Mouse (Mus musculus) myocyte (in vitro differentiated cells): ENCODE measurements around the gene Dennd4a. TPM values are rescaled to one million over a fixed set of nuclear protein-coding genes. Genes with fewer than 3 reads are reported as not detected.

Source experiments
- H3K27me3 ChIP-seq: one replicate; pipeline ENCODE4 v1.6.1; 2011; ENCODE audit not compliant: control insufficient read depth, insufficient read depth, insufficient read length
- H3K36me3 ChIP-seq: one replicate; pipeline ENCODE4 v1.6.1; 2011; ENCODE audit not compliant: control insufficient read depth, insufficient read depth
- H3K4me2 ChIP-seq: one replicate; pipeline ENCODE4 v1.6.1; 2011; ENCODE audit warnings: low read depth, control low read depth
- H3K4me3 ChIP-seq: one replicate; pipeline ENCODE4 v1.5.1; 2011; ENCODE audit warnings: mild to moderate bottlenecking, control low read depth, moderate library complexity
- H3K79me2 ChIP-seq: one replicate; pipeline ENCODE4 v1.6.1; 2011; ENCODE audit not compliant: control insufficient read depth, insufficient read depth
- H3ac ChIP-seq: one replicate; pipeline ENCODE4 v1.6.1; 2011; ENCODE audit not compliant: control insufficient read depth, insufficient read length
- CEBPB ChIP-seq: IDR thresholded peaks from 2 replicates; pipeline ENCODE4 v1.6.1; 2011; ENCODE audit warnings: mild to moderate bottlenecking, moderate library complexity; ENCODE audit not compliant: poor library complexity, insufficient read depth, severe bottlenecking
- E2F4 ChIP-seq: IDR thresholded peaks from one replicate; pipeline ENCODE4 v1.6.1; 2011; ENCODE audit warnings: mild to moderate bottlenecking, control low read depth, moderate library complexity; ENCODE audit not compliant: insufficient read depth
- MAX ChIP-seq: IDR thresholded peaks from one replicate; pipeline ENCODE4 v1.6.1; 2011; ENCODE audit warnings: low read depth, mild to moderate bottlenecking, control low read depth
- MYOD1 ChIP-seq, 3 experiments: IDR thresholded peaks; one replicate each; pipeline ENCODE4 v1.6.1; 2011; ENCODE audit warnings: control low read depth in 2 of 3, low read depth in 2 of 3, mild to moderate bottlenecking in 2 of 3, moderate library complexity in 1 of 3; ENCODE audit not compliant: insufficient read length in 2 of 3, control insufficient read depth in 1 of 3
- MYOG ChIP-seq, 3 experiments: IDR thresholded peaks; one replicate each; pipeline ENCODE4 v1.6.1; 2011; ENCODE audit warnings: control low read depth in 2 of 3, low read depth in 2 of 3, mild to moderate bottlenecking in 2 of 3; ENCODE audit not compliant: insufficient read length in 2 of 3, control insufficient read depth in 1 of 3, insufficient read depth in 1 of 3
- POLR2A ChIP-seq: IDR thresholded peaks from one replicate; pipeline ENCODE4 v1.6.1; 2011; ENCODE audit warnings: low read depth, mild to moderate bottlenecking, control low read depth, moderate library complexity; ENCODE audit not compliant: insufficient read length
- POLR2AphosphoS2 ChIP-seq: IDR thresholded peaks from one replicate; pipeline ENCODE4 v1.6.1; 2011; ENCODE audit warnings: low read depth, control low read depth; ENCODE audit not compliant: insufficient read length
- REST ChIP-seq: IDR thresholded peaks from one replicate; pipeline ENCODE4 v1.6.1; 2011; ENCODE audit warnings: mild to moderate bottlenecking, control low read depth, moderate library complexity; ENCODE audit not compliant: insufficient read depth, insufficient read length
- SRF ChIP-seq: IDR thresholded peaks from one replicate; pipeline ENCODE4 v1.6.1; 2011; ENCODE audit warnings: low read depth; ENCODE audit not compliant: control insufficient read depth, insufficient read length
- TCF12 ChIP-seq: IDR thresholded peaks from one replicate; pipeline ENCODE4 v1.6.1; 2011; ENCODE audit warnings: mild to moderate bottlenecking, control low read depth; ENCODE audit not compliant: poor library complexity, insufficient read depth, severe bottlenecking
- TCF3 ChIP-seq: IDR thresholded peaks from one replicate; pipeline ENCODE4 v1.6.1; 2011; ENCODE audit warnings: low read depth, control low read depth; ENCODE audit not compliant: insufficient read length
- USF1 ChIP-seq: IDR thresholded peaks from one replicate; pipeline ENCODE4 v1.6.1; 2011; ENCODE audit warnings: low read depth, mild to moderate bottlenecking, control low read depth, moderate library complexity
- polyA plus RNA-seq: library from polyadenylated mRNA; unstranded; fragments of >200 nt; fragmentation: generic; extraction: Trizol; gene quantifications from one replicate; pipeline ENCODE4 v1.2.1, GENCODE M21; 2012; ENCODE audit warnings: missing spikeins

The Dennd4a gene
- polyA plus RNA-seq, 1 experiment: 5.0 TPM

DNA sequence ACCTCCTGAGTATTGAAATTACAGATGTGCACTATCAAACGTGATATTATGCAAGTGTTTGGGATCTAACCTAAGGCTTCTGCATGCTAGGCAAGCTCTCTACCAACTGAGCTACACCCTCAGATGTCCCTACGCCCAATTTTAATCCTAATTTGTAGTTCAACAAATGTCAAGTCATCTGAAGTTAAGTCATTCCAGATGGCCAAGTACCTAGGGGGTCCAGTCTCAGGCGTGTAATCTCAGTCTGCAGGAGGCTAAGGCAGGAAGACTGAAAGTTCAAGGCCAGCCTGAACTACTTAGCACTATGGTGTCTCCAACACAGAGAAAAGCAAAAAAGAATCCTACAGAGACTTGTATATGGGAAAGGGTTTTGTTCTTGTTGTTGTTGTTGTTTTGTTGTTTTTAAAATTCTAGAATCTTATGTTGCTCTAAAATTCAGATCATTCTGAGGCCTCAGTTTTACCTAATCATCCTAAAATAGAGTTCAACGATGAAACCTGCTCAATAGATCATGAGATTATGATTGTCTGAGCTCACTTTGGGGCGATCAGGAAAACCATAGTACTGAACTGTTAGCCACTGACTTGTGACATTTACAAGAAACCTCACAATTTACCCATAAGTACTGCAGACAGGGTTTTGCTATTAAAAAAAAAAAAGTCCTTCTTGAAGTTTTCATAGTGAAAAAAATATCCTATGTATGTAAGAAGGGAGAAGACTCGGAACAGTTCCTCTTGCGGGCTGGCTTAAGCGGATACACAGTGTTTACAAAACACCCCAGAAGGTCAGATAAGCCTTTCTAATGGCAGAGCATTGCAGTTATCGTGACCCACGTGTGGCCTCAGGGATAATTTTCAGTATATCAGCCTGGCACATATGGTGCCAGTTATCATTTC is 18.5 kb upstream of the Dennd4a start:
- H3K27me3 ChIP-seq: no peaks in the 10 kb centered on the region
- H3K4me2 ChIP-seq: no peak overlapping the region
- TF ChIP-seq TCF12 (no peak), MAX (no peak), MYOD1 (IDR thresholded peaks at IDR 0.05; ENCODE audit: control insufficient read depth in 1 of 3, insufficient read length in 2 of 3, low read depth in 2 of 3) (no peak), POLR2A (no peak), CEBPB (no peak), MYOG (IDR thresholded peaks at IDR 0.05; ENCODE audit: control insufficient read depth in 1 of 3, insufficient read depth in 1 of 3, insufficient read length in 2 of 3, low read depth in 2 of 3) (no peak), POLR2AphosphoS2 (no peak), REST (no peak), TCF3 (no peak), USF1 (no peak), E2F4 (no peak), SRF (no peak)
- H3K4me3 ChIP-seq: no peak overlapping the region
- no peaks in the 10 kb centered on the region for H3K36me3 ChIP-seq
- no peaks in the 10 kb centered on the region for H3K79me2 ChIP-seq
- no peak overlapping the region for H3ac ChIP-seq

DNA sequence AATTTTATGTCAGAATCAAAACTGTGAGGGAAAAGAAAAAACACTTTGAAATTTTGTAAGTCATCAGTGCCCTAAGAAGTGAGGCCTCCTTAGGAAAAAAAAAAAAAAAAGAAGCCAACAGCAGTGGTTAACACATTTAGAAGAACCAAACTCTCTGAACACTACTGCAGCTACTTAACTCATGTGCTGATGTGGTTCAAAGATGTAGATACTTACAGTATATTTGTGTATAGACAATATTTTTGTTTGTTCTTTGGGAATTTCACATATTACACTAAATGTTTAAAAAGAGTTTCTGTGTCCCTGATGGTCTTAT is 17.9 kb upstream of the Dennd4a start:
- Histone ChIP-seq H3K4me3 (no peak overlapping the region), H3K4me2 (no peak overlapping the region), H3ac (no peak overlapping the region), H3K79me2 (no peaks in the 10 kb centered on the region), H3K27me3 (no peaks in the 10 kb centered on the region), H3K36me3 (no peaks in the 10 kb centered on the region)
- TF ChIP-seq USF1: no peak
- TF ChIP-seq E2F4: no peak
- no peak for TF ChIP-seq TCF12
- TF ChIP-seq SRF: no peak
- no peak for TF ChIP-seq POLR2AphosphoS2
- TF ChIP-seq MYOD1 (IDR thresholded peaks at IDR 0.05; ENCODE audit: control insufficient read depth in 1 of 3, insufficient read length in 2 of 3, low read depth in 2 of 3): no peak

DNA sequence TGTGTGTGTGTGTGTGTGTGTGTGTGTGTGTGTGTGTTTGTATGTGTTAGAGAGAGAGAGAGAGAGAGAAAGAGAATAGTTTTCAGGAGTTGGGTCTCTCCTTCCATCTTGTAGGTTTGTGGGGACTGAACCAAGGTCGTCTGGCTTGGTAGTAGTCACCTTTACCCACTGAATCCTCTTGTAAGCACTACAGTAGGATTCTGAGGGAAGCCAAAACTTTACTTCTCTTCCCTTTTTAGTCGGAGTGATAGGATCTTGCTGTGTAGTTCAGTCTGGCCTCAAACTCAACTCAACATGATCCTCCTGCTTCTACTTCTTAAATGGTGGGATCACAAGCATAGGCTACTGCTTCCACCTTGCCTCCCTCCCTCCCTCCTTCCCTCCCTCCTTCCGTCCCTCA is 17.3 kb upstream of the Dennd4a start:
- no peaks in the 10 kb centered on the region for H3K36me3 ChIP-seq
- no peaks in the 10 kb centered on the region for H3K79me2 ChIP-seq
- no peaks in the 10 kb centered on the region for H3K27me3 ChIP-seq
- no peak overlapping the region for H3K4me3 ChIP-seq
- TF ChIP-seq MYOG (IDR thresholded peaks at IDR 0.05; ENCODE audit: control insufficient read depth in 1 of 3, insufficient read depth in 1 of 3, insufficient read length in 2 of 3, low read depth in 2 of 3) (no peak), POLR2AphosphoS2 (no peak), POLR2A (no peak), E2F4 (no peak), MAX (no peak), SRF (no peak), CEBPB (no peak), USF1 (no peak), MYOD1 (IDR thresholded peaks at IDR 0.05; ENCODE audit: control insufficient read depth in 1 of 3, insufficient read length in 2 of 3, low read depth in 2 of 3) (no peak), REST (no peak), TCF3 (no peak), TCF12 (no peak)
- H3K4me2 ChIP-seq: no peak overlapping the region
- H3ac ChIP-seq: no peak overlapping the region

DNA sequence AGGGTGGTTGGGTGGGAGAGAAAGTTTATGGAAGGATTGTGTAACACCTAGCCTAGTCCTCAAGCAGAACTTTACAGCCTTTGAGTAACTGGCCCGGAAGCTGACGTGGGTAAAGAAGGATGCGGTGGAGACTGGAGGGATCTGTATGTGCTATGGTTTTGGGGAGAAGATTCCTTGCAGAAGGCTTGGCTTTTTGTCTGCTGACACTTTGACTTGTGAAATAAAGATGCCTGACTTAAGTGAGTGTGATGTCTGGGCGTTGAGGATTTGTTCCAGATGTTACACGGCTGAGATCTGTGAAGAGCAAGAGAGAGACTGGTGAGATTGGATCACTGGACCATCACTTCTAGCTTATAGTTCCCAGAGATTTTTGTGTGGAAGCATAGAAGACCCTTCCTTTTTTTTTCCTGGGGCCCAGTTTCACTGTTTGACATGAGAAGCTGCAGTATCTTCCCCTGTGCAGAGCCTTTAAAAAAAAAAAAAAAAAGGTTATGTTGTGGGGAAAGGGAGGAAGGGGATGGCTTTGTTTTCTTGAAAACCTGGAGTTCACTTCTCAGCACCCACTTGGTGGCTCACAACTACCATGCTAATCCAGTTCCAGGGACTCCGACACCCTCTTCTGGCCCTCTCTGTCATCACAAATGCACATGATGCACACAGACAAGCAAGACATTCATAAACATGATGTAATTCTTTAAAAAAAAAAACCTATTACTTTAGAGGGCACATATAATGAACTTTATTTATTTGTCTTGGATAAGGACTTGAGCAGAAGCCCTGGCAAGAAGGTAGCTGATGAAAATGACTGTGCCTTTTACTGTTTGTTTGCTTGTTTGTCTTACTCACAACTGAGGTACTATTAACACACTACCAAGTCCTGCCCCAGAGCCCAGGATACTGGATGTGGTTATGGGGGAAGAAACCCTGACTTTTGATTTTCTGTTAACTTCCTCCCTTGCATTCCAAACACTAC is 16.4 kb upstream of the Dennd4a start:
- Histone ChIP-seq H3K4me3 (no peak overlapping the region), H3K36me3 (no peaks in the 10 kb centered on the region), H3K4me2 (no peak overlapping the region), H3ac (no peak overlapping the region), H3K79me2 (no peaks in the 10 kb centered on the region), H3K27me3 (no peaks in the 10 kb centered on the region)
- no peak for TF ChIP-seq MAX
- no peak for TF ChIP-seq MYOG (IDR thresholded peaks at IDR 0.05; ENCODE audit: control insufficient read depth in 1 of 3, insufficient read depth in 1 of 3, insufficient read length in 2 of 3, low read depth in 2 of 3)
- no peak for TF ChIP-seq POLR2AphosphoS2
- no peak for TF ChIP-seq TCF12
- TF ChIP-seq POLR2A: no peak
- TF ChIP-seq USF1: no peak
- no peak for TF ChIP-seq SRF
- no peak for TF ChIP-seq MYOD1 (IDR thresholded peaks at IDR 0.05; ENCODE audit: control insufficient read depth in 1 of 3, insufficient read length in 2 of 3, low read depth in 2 of 3)
- no peak for TF ChIP-seq CEBPB
- no peak for TF ChIP-seq TCF3
- no peak for TF ChIP-seq REST
- no peak for TF ChIP-seq E2F4
